11 mouse cellular contexts compared by ENCODE assay signal in genomic region chr7:68382187-68382586, GRCm38 (mm10).
DNase-seq lines count a peak whose midpoint lies in the region; ATAC-seq lines count a peak whose summit lies in the region.
"Had no signal": no experiment of that assay in that cellular context is flagged by ENCODE, and none has a peak within 500 bp of the region (broad histone marks: within the 10 kb centered on the region; RNA-seq: fewer than 3 reads in every experiment).

No protein-coding gene starts in this region.

- H3K9me3 ChIP-seq in forebrain, embryonic 14.5 days (replicated peaks; ENCODE audit: control insufficient read depth, low read length) = no peaks in the 10 kb centered on the region
- no peaks in the 10 kb centered on the region for H3K9me3 ChIP-seq in forebrain, embryonic 11.5 days (ENCODE audit: control insufficient read depth, low read length)
- no peaks in the 10 kb centered on the region for H3K9me3 ChIP-seq in hindbrain, embryonic 12.5 days (replicated peaks)
- no peaks in the 10 kb centered on the region for H3K9me3 ChIP-seq in midbrain, embryonic 13.5 days
- H3K9me3 ChIP-seq: forebrain, embryonic 15.5 days had no signal

- no peaks in the 10 kb centered on the region for H3K27me3 ChIP-seq in forebrain, embryonic 14.5 days (replicated peaks; ENCODE audit: control insufficient read depth, insufficient read depth, low read length)
- no peaks in the 10 kb centered on the region for H3K27me3 ChIP-seq in forebrain, embryonic 11.5 days (ENCODE audit: control insufficient read depth, insufficient read depth, low read length)
- H3K27me3 ChIP-seq in hindbrain, embryonic 12.5 days = no peaks in the 10 kb centered on the region
- no peaks in the 10 kb centered on the region for H3K27me3 ChIP-seq in midbrain, embryonic 13.5 days
- H3K27me3 ChIP-seq: forebrain, embryonic 15.5 days had no signal

- H3K27ac ChIP-seq in forebrain, embryonic 14.5 days (ENCODE audit: low read depth, low read length) = no peak overlapping the region
- H3K27ac ChIP-seq in forebrain, embryonic 11.5 days (ENCODE audit: low read depth, low read length) = no peak overlapping the region
- no peak overlapping the region for H3K27ac ChIP-seq in hindbrain, embryonic 12.5 days
- no peak overlapping the region for H3K27ac ChIP-seq in midbrain, embryonic 13.5 days
- H3K27ac ChIP-seq: forebrain, embryonic 15.5 days; liver, embryonic 14.5 days had no signal

- H3K4me1 ChIP-seq in forebrain, embryonic 14.5 days (ENCODE audit: control insufficient read depth, insufficient read depth, low read length) = peaks cover 5% of the 10 kb centered on the region
- no peaks in the 10 kb centered on the region for H3K4me1 ChIP-seq in forebrain, embryonic 11.5 days (replicated peaks; ENCODE audit: control insufficient read depth, insufficient read depth, low read length)
- peaks cover 8% of the 10 kb centered on the region for H3K4me1 ChIP-seq in hindbrain, embryonic 12.5 days
- peaks cover 6% of the 10 kb centered on the region; the same call in 1 of the 2 replicates for H3K4me1 ChIP-seq in midbrain, embryonic 13.5 days (replicated peaks)
- H3K4me1 ChIP-seq: forebrain, embryonic 15.5 days had no signal

- H3K9ac ChIP-seq in forebrain, embryonic 14.5 days (ENCODE audit: low read length) = no peak overlapping the region
- no peak overlapping the region for H3K9ac ChIP-seq in forebrain, embryonic 11.5 days (ENCODE audit: low read length)
- H3K9ac ChIP-seq in hindbrain, embryonic 12.5 days = no peak overlapping the region
- H3K9ac ChIP-seq in midbrain, embryonic 13.5 days (replicated peaks) = no peak overlapping the region
- H3K9ac ChIP-seq: forebrain, embryonic 15.5 days; liver, embryonic 14.5 days had no signal

- DNase-seq in forebrain, embryonic 14.5 days (ENCODE audit: low spot score) = peak; percentile 12
- DNase-seq in forebrain, embryonic 11.5 days (ENCODE audit: low spot score) = no peak
- DNase-seq in kidney, postnatal 4 days = peak; percentile 10 to 21
- DNase-seq in kidney, postnatal 25 days = no peak
- no peak for DNase-seq in left cerebral cortex, adult 11 months (ENCODE audit: low spot score)
- DNase-seq: kidney, adult 9 months had no signal

- WGBS in forebrain, embryonic 14.5 days = 36% methylated on average over 9 of the region's 9 CpGs
- 50% methylated on average over 9 of the region's 9 CpGs for WGBS in forebrain, embryonic 11.5 days
- 18% methylated on average over 9 of the region's 9 CpGs for WGBS in hindbrain, embryonic 12.5 days
- 23% methylated on average over 9 of the region's 9 CpGs for WGBS in midbrain, embryonic 13.5 days

- no peak overlapping the region for H3K4me2 ChIP-seq in forebrain, embryonic 14.5 days (ENCODE audit: low read length)
- H3K4me2 ChIP-seq in forebrain, embryonic 11.5 days (ENCODE audit: low read depth, low read length, severe bottlenecking) = no peak overlapping the region
- no peak overlapping the region for H3K4me2 ChIP-seq in hindbrain, embryonic 12.5 days (replicated peaks)
- H3K4me2 ChIP-seq in midbrain, embryonic 13.5 days (replicated peaks) = no peak overlapping the region
- H3K4me2 ChIP-seq: forebrain, embryonic 15.5 days had no signal

- no peak overlapping the region for H3K4me3 ChIP-seq in forebrain, embryonic 14.5 days (ENCODE audit: low read depth, low read length)
- H3K4me3 ChIP-seq in forebrain, embryonic 11.5 days (ENCODE audit: low read depth, low read length) = no peak overlapping the region
- no peak overlapping the region for H3K4me3 ChIP-seq in hindbrain, embryonic 12.5 days
- H3K4me3 ChIP-seq in midbrain, embryonic 13.5 days (replicated peaks) = no peak overlapping the region
- H3K4me3 ChIP-seq: forebrain, embryonic 15.5 days had no signal

- no peaks in the 10 kb centered on the region for H3K36me3 ChIP-seq in forebrain, embryonic 14.5 days (ENCODE audit: control insufficient read depth, insufficient read depth, low read length)
- no peaks in the 10 kb centered on the region for H3K36me3 ChIP-seq in forebrain, embryonic 11.5 days (ENCODE audit: control insufficient read depth, insufficient read depth, low read length)
- no peaks in the 10 kb centered on the region for H3K36me3 ChIP-seq in hindbrain, embryonic 12.5 days
- H3K36me3 ChIP-seq in midbrain, embryonic 13.5 days = no peaks in the 10 kb centered on the region
- H3K36me3 ChIP-seq: forebrain, embryonic 15.5 days had no signal

- no peak for ATAC-seq in forebrain, embryonic 14.5 days
- no peak for ATAC-seq in forebrain, embryonic 11.5 days (replicated peaks; ENCODE audit: low FRiP score)
- peak; percentile 61; the same call in 1 of the 2 replicates for ATAC-seq in hindbrain, embryonic 12.5 days (ENCODE audit: low FRiP score)
- ATAC-seq in midbrain, embryonic 13.5 days = 0 out of 2 replicates have a peak, but pooled peaks have one; percentile 40
- no peak for ATAC-seq in erythroid progenitor cell, adult 5-6 weeks (replicated peaks; ENCODE audit: low FRiP score, poor library complexity, severe bottlenecking)
- ATAC-seq: forebrain, embryonic 15.5 days had no signal

Comparison
In these comparisons a context has a peak if more than half of its experiments do, and no peak if none do; other contexts are left out.
1. DNase-seq: peak in forebrain, embryonic 14.5 days (single experiment) and kidney, postnatal 4 days (2 of 2); none in forebrain, embryonic 11.5 days (single experiment), kidney, postnatal 25 days (0 of 2) and left cerebral cortex, adult 11 months (single experiment).
2. ATAC-seq: peak in hindbrain, embryonic 12.5 days (single experiment) and midbrain, embryonic 13.5 days (single experiment); none in forebrain, embryonic 14.5 days (single experiment), forebrain, embryonic 11.5 days (single experiment) and erythroid progenitor cell, adult 5-6 weeks (single experiment).